Mouse (Mus musculus): ENCODE results near the gene Nt5dc1. TPM values are rescaled to one million over a fixed set of nuclear protein-coding genes. Genes with fewer than 3 reads are reported as not detected.
"Not testable (repeated sequence)": the region's sequence is repeated elsewhere in the genome, so short reads cannot be mapped to it uniquely, and the experiment has no call there.

Nt5dc1 gene
- polyA plus RNA-seq (2015; fragmentation: Nextera tagmentation; extraction: Ambion mirVana) = 6.2 and 7.2 TPM in 2 replicates

- no peaks in the 10 kb centered on the region for H3K9me3 ChIP-seq (replicated peaks; ENCODE audit: control insufficient read depth, low read length)
- WGBS (ENCODE audit: insufficient replicate concordance) = under 1% methylated on average over 49 of the region's 49 CpGs
- peak; percentile 94 for ATAC-seq (ENCODE audit: low read depth)
- peak within 1 kb of the TSS; percentile 77 for H3K4me2 ChIP-seq (ENCODE audit: low read depth, low read length)
- H3K9ac ChIP-seq (ENCODE audit: low read depth, low read length) = peak within 1 kb of the TSS; percentile 90
- peaks cover 23% of the 10 kb centered on the region for H3K4me1 ChIP-seq (ENCODE audit: control insufficient read depth, low read depth, low read length)
- peak within 1 kb of the TSS; percentile 93 for H3K27ac ChIP-seq (ENCODE audit: low read length)
- H3K36me3 ChIP-seq (ENCODE audit: control insufficient read depth, insufficient read depth) = no peaks in the 10 kb centered on the region
- H3K4me3 ChIP-seq (ENCODE audit: low read depth, low read length) = peak within 1 kb of the TSS; percentile 86
- no peaks in the 10 kb centered on the region for H3K27me3 ChIP-seq (ENCODE audit: control insufficient read depth, insufficient read depth, low read depth, low read length)
Measured at GRCm38 (mm10) chr10:34418204-34418756, at the start of gene Nt5dc1. TSS of gene Nt5dc1 (minus strand) at chr10:34418552.

- no peak for ATAC-seq (ENCODE audit: low read depth)
- no peaks in the 10 kb centered on the region for H3K9me3 ChIP-seq (replicated peaks; ENCODE audit: control insufficient read depth, low read length)
- H3K9ac ChIP-seq (ENCODE audit: low read depth, low read length) = no peak overlapping the region
- H3K4me1 ChIP-seq (ENCODE audit: control insufficient read depth, low read depth, low read length) = no peaks in the 10 kb centered on the region
- no peak overlapping the region for H3K4me3 ChIP-seq (ENCODE audit: low read depth, low read length)
- H3K36me3 ChIP-seq (ENCODE audit: control insufficient read depth, insufficient read depth) = no peaks in the 10 kb centered on the region
- WGBS (ENCODE audit: insufficient replicate concordance) = 66% methylated on average over 4 of the region's 4 CpGs
- no peak overlapping the region for H3K27ac ChIP-seq (ENCODE audit: low read length)
- no peaks in the 10 kb centered on the region for H3K27me3 ChIP-seq (ENCODE audit: control insufficient read depth, insufficient read depth, low read depth, low read length)
- no peak overlapping the region for H3K4me2 ChIP-seq (ENCODE audit: low read depth, low read length)
Measured at GRCm38 (mm10) chr10:34464321-34464720, 46.0 kb upstream of the Nt5dc1 start.

- no peak for ATAC-seq (ENCODE audit: low read depth)
- H3K9me3 ChIP-seq (replicated peaks; ENCODE audit: control insufficient read depth, low read length) = no peaks in the 10 kb centered on the region
- no peak overlapping the region for H3K4me2 ChIP-seq (ENCODE audit: low read depth, low read length)
- H3K27ac ChIP-seq (ENCODE audit: low read length) = no peak overlapping the region
- no peak overlapping the region for H3K9ac ChIP-seq (ENCODE audit: low read depth, low read length)
- H3K36me3 ChIP-seq (ENCODE audit: control insufficient read depth, insufficient read depth) = no peaks in the 10 kb centered on the region
- no peaks in the 10 kb centered on the region for H3K27me3 ChIP-seq (ENCODE audit: control insufficient read depth, insufficient read depth, low read depth, low read length)
- no peaks in the 10 kb centered on the region for H3K4me1 ChIP-seq (ENCODE audit: control insufficient read depth, low read depth, low read length)
- no peak overlapping the region for H3K4me3 ChIP-seq (ENCODE audit: low read depth, low read length)
- 59% methylated on average over 4 of the region's 4 CpGs for WGBS (ENCODE audit: insufficient replicate concordance)
Measured at GRCm38 (mm10) chr10:34461451-34461850, 43.1 kb upstream of the Nt5dc1 start.

DNA sequence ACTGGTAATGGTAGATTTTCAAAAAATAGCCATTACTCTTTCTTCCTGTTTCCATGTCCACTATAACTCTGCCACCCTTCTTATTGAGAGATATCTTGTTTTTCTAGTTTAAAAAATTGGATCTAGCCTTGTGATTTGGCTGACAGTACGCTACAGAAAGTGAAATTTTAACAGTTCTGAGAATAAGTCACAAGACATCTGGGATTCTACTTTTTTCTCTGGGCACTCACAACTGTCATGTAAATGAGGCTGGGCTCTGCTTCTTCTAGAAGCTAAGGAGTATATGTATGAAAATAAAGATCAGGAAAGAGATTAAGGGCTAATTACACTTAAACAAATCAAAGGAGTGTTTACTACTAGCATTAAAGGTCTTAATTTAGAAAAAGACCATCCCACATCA is 31.1 kb upstream of the Nt5dc1 start:
- Histone ChIP-seq H3K27ac (ENCODE audit: low read length) (no peak overlapping the region), H3K4me3 (ENCODE audit: low read depth, low read length) (no peak overlapping the region), H3K4me2 (ENCODE audit: low read depth, low read length) (no peak overlapping the region), H3K9ac (ENCODE audit: low read depth, low read length) (no peak overlapping the region), H3K9me3 (replicated peaks; ENCODE audit: control insufficient read depth, low read length) (no peaks in the 10 kb centered on the region), H3K36me3 (ENCODE audit: control insufficient read depth, insufficient read depth) (no peaks in the 10 kb centered on the region), H3K4me1 (ENCODE audit: control insufficient read depth, low read depth, low read length) (no peaks in the 10 kb centered on the region), H3K27me3 (ENCODE audit: control insufficient read depth, insufficient read depth, low read depth, low read length) (no peaks in the 10 kb centered on the region)
- 42% methylated on average over 1 of the region's 1 CpGs for WGBS (ENCODE audit: insufficient replicate concordance)
- no peak for ATAC-seq (ENCODE audit: low read depth)

- not testable (repeated sequence) for H3K27ac ChIP-seq (ENCODE audit: low read length); H3K27me3 ChIP-seq (ENCODE audit: control insufficient read depth, insufficient read depth, low read depth, low read length); H3K4me1 ChIP-seq (ENCODE audit: control insufficient read depth, low read depth, low read length); ATAC-seq (ENCODE audit: low read depth); H3K9me3 ChIP-seq (replicated peaks; ENCODE audit: control insufficient read depth, low read length); H3K36me3 ChIP-seq (ENCODE audit: control insufficient read depth, insufficient read depth); H3K4me3 ChIP-seq (ENCODE audit: low read depth, low read length); H3K4me2 ChIP-seq (ENCODE audit: low read depth, low read length); H3K9ac ChIP-seq (ENCODE audit: low read depth, low read length)
- WGBS (ENCODE audit: insufficient replicate concordance) = 81% methylated on average over 6 of the region's 14 CpGs
Measured at GRCm38 (mm10) chr10:34434191-34434590, 15.8 kb upstream of the Nt5dc1 start.

DNA sequence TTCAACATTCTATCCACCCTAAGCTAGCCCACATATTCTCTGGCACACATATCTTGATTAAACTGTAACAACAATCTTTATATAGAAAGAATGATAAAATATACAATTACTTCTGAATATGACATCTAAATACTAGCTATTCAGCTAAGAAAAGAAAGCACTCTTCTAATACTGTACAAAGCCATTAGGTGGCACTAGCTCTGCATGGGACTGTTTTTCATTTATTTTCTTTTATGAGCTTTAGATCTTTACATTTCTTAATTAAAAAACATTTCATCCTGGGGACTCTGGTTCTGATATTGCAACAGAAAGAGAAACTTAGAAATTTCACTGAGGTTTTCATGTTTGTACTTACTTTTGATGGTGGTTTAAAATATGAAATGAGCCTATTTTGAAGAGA is 13.4 kb upstream of the Nt5dc1 start:
- Histone ChIP-seq H3K9me3 (replicated peaks; ENCODE audit: control insufficient read depth, low read length) (no peaks in the 10 kb centered on the region), H3K4me2 (ENCODE audit: low read depth, low read length) (no peak overlapping the region), H3K4me3 (ENCODE audit: low read depth, low read length) (no peak overlapping the region), H3K27me3 (ENCODE audit: control insufficient read depth, insufficient read depth, low read depth, low read length) (no peaks in the 10 kb centered on the region), H3K36me3 (ENCODE audit: control insufficient read depth, insufficient read depth) (no peaks in the 10 kb centered on the region), H3K27ac (ENCODE audit: low read length) (no peak overlapping the region), H3K9ac (ENCODE audit: low read depth, low read length) (no peak overlapping the region), H3K4me1 (ENCODE audit: control insufficient read depth, low read depth, low read length) (no peaks in the 10 kb centered on the region)
- no peak for ATAC-seq (ENCODE audit: low read depth)

- Histone ChIP-seq H3K4me2 (ENCODE audit: low read depth, low read length) (peak overlapping the region; percentile 77), H3K4me3 (ENCODE audit: low read depth, low read length) (peak overlapping the region; percentile 86), H3K4me1 (ENCODE audit: control insufficient read depth, low read depth, low read length) (peaks cover 23% of the 10 kb centered on the region), H3K9ac (ENCODE audit: low read depth, low read length) (peak overlapping the region; percentile 55; the same call in 1 of the 2 replicates), H3K27ac (ENCODE audit: low read length) (peak overlapping the region; percentile 48; the same call in 1 of the 2 replicates)
- 62% methylated on average over 4 of the region's 4 CpGs for WGBS (ENCODE audit: insufficient replicate concordance)
- not testable (repeated sequence) for H3K27me3 ChIP-seq (ENCODE audit: control insufficient read depth, insufficient read depth, low read depth, low read length); H3K9me3 ChIP-seq (replicated peaks; ENCODE audit: control insufficient read depth, low read length); H3K36me3 ChIP-seq (ENCODE audit: control insufficient read depth, insufficient read depth)
- ATAC-seq (ENCODE audit: low read depth) = peak; percentile 9; the same call in 1 of the 2 replicates
Measured at GRCm38 (mm10) chr10:34418794-34419193, 442 bp upstream of the Nt5dc1 start.

DNA sequence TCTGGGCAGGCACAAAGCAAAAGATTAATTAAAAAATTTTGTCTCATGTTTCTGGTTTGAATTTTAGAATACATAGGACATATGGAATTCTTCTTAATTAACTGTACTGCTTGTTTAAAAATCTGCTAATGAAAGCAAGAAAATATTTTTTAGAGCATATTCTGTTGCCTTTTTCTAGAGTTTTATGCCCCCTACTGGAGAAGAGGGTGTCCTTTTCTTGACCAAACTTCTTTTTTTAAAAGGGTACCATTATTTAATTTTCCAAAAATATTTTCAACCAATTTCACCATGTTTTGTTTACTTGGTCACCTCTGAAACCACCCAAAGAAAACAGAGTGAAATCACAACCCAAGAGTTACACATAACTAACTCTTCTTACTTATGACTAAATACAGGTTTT is 19.1 kb downstream of the Nt5dc1 start:
- no peaks in the 10 kb centered on the region for H3K27me3 ChIP-seq (ENCODE audit: control insufficient read depth, insufficient read depth, low read depth, low read length)
- no peaks in the 10 kb centered on the region for H3K9me3 ChIP-seq (replicated peaks; ENCODE audit: control insufficient read depth, low read length)
- H3K27ac ChIP-seq (ENCODE audit: low read length) = no peak overlapping the region
- H3K9ac ChIP-seq (ENCODE audit: low read depth, low read length) = no peak overlapping the region
- H3K4me2 ChIP-seq (ENCODE audit: low read depth, low read length) = no peak overlapping the region
- no peaks in the 10 kb centered on the region for H3K4me1 ChIP-seq (ENCODE audit: control insufficient read depth, low read depth, low read length)
- no peaks in the 10 kb centered on the region for H3K36me3 ChIP-seq (ENCODE audit: control insufficient read depth, insufficient read depth)
- no peak for ATAC-seq (ENCODE audit: low read depth)
- H3K4me3 ChIP-seq (ENCODE audit: low read depth, low read length) = no peak overlapping the region

GRCm38 (mm10) chr10:34396959-34397358 is 21.4 kb downstream of the Nt5dc1 start:
- no peak overlapping the region for H3K4me2 ChIP-seq (ENCODE audit: low read depth, low read length)
- 78% methylated on average over 4 of the region's 4 CpGs for WGBS (ENCODE audit: insufficient replicate concordance)
- no peaks in the 10 kb centered on the region for H3K27me3 ChIP-seq (ENCODE audit: control insufficient read depth, insufficient read depth, low read depth, low read length)
- H3K27ac ChIP-seq (ENCODE audit: low read length) = no peak overlapping the region
- H3K4me1 ChIP-seq (ENCODE audit: control insufficient read depth, low read depth, low read length) = no peaks in the 10 kb centered on the region
- H3K36me3 ChIP-seq (ENCODE audit: control insufficient read depth, insufficient read depth) = no peaks in the 10 kb centered on the region
- no peak overlapping the region for H3K9ac ChIP-seq (ENCODE audit: low read depth, low read length)
- H3K9me3 ChIP-seq (replicated peaks; ENCODE audit: control insufficient read depth, low read length) = no peaks in the 10 kb centered on the region
- H3K4me3 ChIP-seq (ENCODE audit: low read depth, low read length) = no peak overlapping the region
- ATAC-seq (ENCODE audit: low read depth) = no peak
